Mouse (Mus musculus) liver, adult 2 months (tissue): ENCODE measurements around the gene 1110051M20Rik. TPM values are rescaled to one million over a fixed set of nuclear protein-coding genes. Genes with fewer than 3 reads are reported as not detected.

Source experiments
- DNase-seq: peaks from one replicate; pipeline ENCODE4 v3.0.0-alpha.2; 2011; ENCODE audit warnings: low read depth, low spot score; ENCODE audit errors: extremely low read depth
- H3K27ac ChIP-seq: fragments of 200-500 bp; replicated peaks from 2 replicates; pipeline ENCODE4 v1.5.1; 2012; ENCODE audit warnings: low read depth, mild to moderate bottlenecking, control low read depth, inconsistent platforms, low read length; ENCODE audit not compliant: insufficient read depth
- H3K27me3 ChIP-seq: fragments of 200-500 bp; 2 replicates; pipeline ENCODE4 v1.6.1; 2012; ENCODE audit warnings: mild to moderate bottlenecking, moderate library complexity, low read length, inconsistent platforms; ENCODE audit not compliant: control insufficient read depth, insufficient read depth
- H3K36me3 ChIP-seq: fragments of 200-500 bp; 2 replicates; pipeline ENCODE4 v1.6.1; 2012; ENCODE audit warnings: low read length, inconsistent platforms; ENCODE audit not compliant: control insufficient read depth, insufficient read depth
- H3K4me1 ChIP-seq: fragments of 200-500 bp; 2 replicates; pipeline ENCODE4 v1.6.1; 2011; ENCODE audit warnings: low read length; ENCODE audit not compliant: control insufficient read depth, insufficient read depth
- H3K4me3 ChIP-seq: fragments of 200-500 bp; 2 replicates; pipeline ENCODE4 v1.5.1; 2011; ENCODE audit warnings: low read depth, mild to moderate bottlenecking, control low read depth, low read length, moderate library complexity; ENCODE audit not compliant: insufficient read depth
- H3K79me2 ChIP-seq: fragments of 200-500 bp; 2 replicates; pipeline ENCODE4 v1.6.1; 2012; ENCODE audit warnings: inconsistent platforms, mild to moderate bottlenecking, low read length, moderate library complexity; ENCODE audit not compliant: control insufficient read depth, insufficient read depth
- H3K9ac ChIP-seq: fragments of 200-500 bp; 2 replicates; pipeline ENCODE4 v1.6.1; 2012; ENCODE audit warnings: low read depth, mild to moderate bottlenecking, control low read depth, inconsistent platforms, low read length
- CTCF ChIP-seq: fragments of 200-500 bp; IDR thresholded peaks from 2 replicates; pipeline ENCODE4 v1.5.1; 2011; ENCODE audit warnings: low read depth, low read length, control low read depth
- POLR2A ChIP-seq: fragments of 200-500 bp; IDR thresholded peaks from 2 replicates; pipeline ENCODE4 v1.6.1; 2011; ENCODE audit warnings: low read length, control low read depth; ENCODE audit not compliant: insufficient read depth; ENCODE audit errors: extremely low read depth
- WGBS: fragments of 180-500 bp; shearing (Covaris S2); methylation state at CpG from one replicate; pipeline ENCODE4 v1.1.7; 2018; 5-methylcytosine and 5-hydroxymethylcytosine counted together
- polyA plus RNA-seq: library from polyadenylated mRNA; depleted of rRNA; stranded (reverse); fragments of >200 nt; gene quantifications from 2 replicates; pipeline ENCODE4 v1.2.3, GENCODE M21; 2012
- total RNA-seq: library from RNA; depleted of rRNA; stranded (reverse); fragments of >200 nt; gene quantifications from 2 replicates; pipeline ENCODE4 v1.2.3, GENCODE M21; 2014

Gene 1110051M20Rik
- total and polyA plus RNA-seq, 2 experiments = 2.8 to 3.6 TPM

GRCm38 (mm10) chr2:91474358-91474757, 29.9 kb upstream of the 1110051M20Rik start:
- no peak for DNase-seq
- TF ChIP-seq CTCF (no peak), POLR2A (no peak)
- no peaks in the 10 kb centered on the region for H3K27me3 ChIP-seq
- no peak overlapping the region for H3K4me3 ChIP-seq
- no peak overlapping the region for H3K9ac ChIP-seq
- peaks cover 6% of the 10 kb centered on the region; the same call in 1 of the 2 replicates for H3K36me3 ChIP-seq
- H3K27ac ChIP-seq = no peak overlapping the region
- WGBS = 82% methylated on average over 12 of the region's 12 CpGs
- H3K79me2 ChIP-seq = peaks cover 3% of the 10 kb centered on the region; the same call in 1 of the 2 replicates
- 0 out of 2 replicates have a peak, but pooled peaks cover 1% of the 10 kb centered on the region for H3K4me1 ChIP-seq

- peaks cover 6% of the 10 kb centered on the region; the same call in 1 of the 2 replicates for H3K4me1 ChIP-seq
- TF ChIP-seq POLR2A = no peak
- no peak for TF ChIP-seq CTCF
- no peak overlapping the region for H3K9ac ChIP-seq
- WGBS = 81% methylated on average over 7 of the region's 7 CpGs
- no peaks in the 10 kb centered on the region for H3K27me3 ChIP-seq
- peaks cover 2% of the 10 kb centered on the region; the same call in 1 of the 2 replicates for H3K36me3 ChIP-seq
- no peak overlapping the region for H3K27ac ChIP-seq
- peaks cover 6% of the 10 kb centered on the region; the same call in 1 of the 2 replicates for H3K79me2 ChIP-seq
- no peak overlapping the region for H3K4me3 ChIP-seq
- DNase-seq = no peak
Measured at GRCm38 (mm10) chr2:91470055-91470647, 25.6 kb upstream of the 1110051M20Rik start.

- H3K9ac ChIP-seq = no peak overlapping the region
- DNase-seq = no peak
- peaks cover 9% of the 10 kb centered on the region; the same call in 1 of the 2 replicates for H3K79me2 ChIP-seq
- WGBS = 85% methylated on average over 8 of the region's 8 CpGs
- peaks cover 6% of the 10 kb centered on the region; the same call in 1 of the 2 replicates for H3K4me1 ChIP-seq
- no peak overlapping the region for H3K27ac ChIP-seq
- peaks cover 2% of the 10 kb centered on the region; the same call in 1 of the 2 replicates for H3K36me3 ChIP-seq
- H3K4me3 ChIP-seq = no peak overlapping the region
- H3K27me3 ChIP-seq = no peaks in the 10 kb centered on the region
- no peak for TF ChIP-seq POLR2A
- TF ChIP-seq CTCF = no peak
Measured at GRCm38 (mm10) chr2:91467613-91468012, 23.1 kb upstream of the 1110051M20Rik start.

GRCm38 (mm10) chr2:91465934-91466333, 21.4 kb upstream of the 1110051M20Rik start:
- peaks cover 6% of the 10 kb centered on the region; the same call in 1 of the 2 replicates for H3K4me1 ChIP-seq
- TF ChIP-seq CTCF (no peak), POLR2A (no peak)
- WGBS = 57% methylated on average over 3 of the region's 3 CpGs
- H3K79me2 ChIP-seq = peaks cover 16% of the 10 kb centered on the region; the same call in 1 of the 2 replicates
- no peaks in the 10 kb centered on the region; the same call in 1 of the 2 replicates for H3K36me3 ChIP-seq
- no peak overlapping the region for H3K27ac ChIP-seq
- H3K9ac ChIP-seq = no peak overlapping the region
- DNase-seq = no peak
- H3K4me3 ChIP-seq = no peak overlapping the region
- no peaks in the 10 kb centered on the region for H3K27me3 ChIP-seq

GRCm38 (mm10) chr2:91462681-91463080, 18.2 kb upstream of the 1110051M20Rik start:
- Histone ChIP-seq H3K9ac (no peak overlapping the region), H3K27me3 (no peaks in the 10 kb centered on the region), H3K4me1 (peaks cover 12% of the 10 kb centered on the region), H3K36me3 (no peaks in the 10 kb centered on the region; the same call in 1 of the 2 replicates), H3K4me3 (no peak overlapping the region), H3K27ac (no peak overlapping the region), H3K79me2 (peaks cover 17% of the 10 kb centered on the region; the same call in 1 of the 2 replicates)
- 67% methylated on average over 12 of the region's 12 CpGs for WGBS
- no peak for DNase-seq
- TF ChIP-seq CTCF = no peak
- TF ChIP-seq POLR2A = no peak

GRCm38 (mm10) chr2:91462196-91462595, 17.7 kb upstream of the 1110051M20Rik start:
- no peaks in the 10 kb centered on the region for H3K27me3 ChIP-seq
- no peak overlapping the region for H3K9ac ChIP-seq

More at GRCm38 (mm10) chr2:91462196-91462595, 17.7 kb upstream of the 1110051M20Rik start:
- H3K36me3 ChIP-seq = no peaks in the 10 kb centered on the region; the same call in 1 of the 2 replicates
- 58% methylated on average over 2 of the region's 2 CpGs for WGBS
- peaks cover 17% of the 10 kb centered on the region; the same call in 1 of the 2 replicates for H3K79me2 ChIP-seq
- H3K4me1 ChIP-seq = peaks cover 12% of the 10 kb centered on the region
- H3K27ac ChIP-seq = no peak overlapping the region
- TF ChIP-seq CTCF (no peak), POLR2A (no peak)
- no peak for DNase-seq
- H3K4me3 ChIP-seq = no peak overlapping the region
